Mouse (Mus musculus) thymus, adult 2 months (tissue): ENCODE results near the gene Arrdc5. TPM values are rescaled to one million over a fixed set of nuclear protein-coding genes. Genes with fewer than 3 reads are reported as not detected.

Experiments used
- DNase-seq: peaks from one replicate; pipeline ENCODE4 v3.0.0; 2021
- H3K27ac ChIP-seq: fragments of 200-500 bp; 2 replicates; pipeline ENCODE4 v1.5.1; 2012; ENCODE audit warnings: low read length, control low read depth; ENCODE audit not compliant: control insufficient read depth, insufficient read depth
- H3K27me3 ChIP-seq: fragments of 200-500 bp; 2 replicates; pipeline ENCODE4 v1.6.1; 2012; ENCODE audit warnings: mild to moderate bottlenecking, low read length, moderate library complexity, mixed read lengths; ENCODE audit not compliant: control insufficient read depth, insufficient read depth
- H3K36me3 ChIP-seq: fragments of 200-500 bp; 2 replicates; pipeline ENCODE4 v1.6.1; 2012; ENCODE audit warnings: mild to moderate bottlenecking, low read length, moderate library complexity; ENCODE audit not compliant: control insufficient read depth, insufficient read depth
- H3K4me1 ChIP-seq: fragments of 200-500 bp; replicated peaks from 2 replicates; pipeline ENCODE4 v1.6.1; 2012; ENCODE audit warnings: low read length; ENCODE audit not compliant: control insufficient read depth, insufficient read depth
- H3K4me3 ChIP-seq: fragments of 200-500 bp; 2 replicates; pipeline ENCODE4 v1.5.1; 2012; ENCODE audit warnings: mild to moderate bottlenecking, low read length, control low read depth, moderate library complexity; ENCODE audit not compliant: control insufficient read depth, insufficient read depth
- CTCF ChIP-seq: fragments of 200-500 bp; IDR thresholded peaks from 2 replicates; pipeline ENCODE4 v1.5.1; 2012; ENCODE audit warnings: mild to moderate bottlenecking, control low read depth, low read length, moderate library complexity, borderline replicate concordance; ENCODE audit not compliant: control insufficient read depth, poor library complexity, insufficient read depth; ENCODE audit errors: extremely low read depth
- POLR2A ChIP-seq: fragments of 200-500 bp; IDR thresholded peaks from 2 replicates; pipeline ENCODE4 v1.6.1; 2012; ENCODE audit warnings: mild to moderate bottlenecking, low read length, control low read depth, moderate library complexity; ENCODE audit not compliant: control insufficient read depth, poor library complexity, insufficient read depth; ENCODE audit errors: extremely low read depth
- WGBS: fragments of 180-500 bp; shearing (Covaris S2); methylation state at CpG from one replicate; pipeline ENCODE4 v1.1.7; 2018; 5-methylcytosine and 5-hydroxymethylcytosine counted together
- polyA plus RNA-seq: library from polyadenylated mRNA; depleted of rRNA; stranded (reverse); fragments of >200 nt; gene quantifications from 2 replicates; pipeline ENCODE4 v1.2.3, GENCODE M21; 2012; rRNA removed

Gene Arrdc5
- polyA plus RNA-seq = not detected in 2 replicates

DNA sequence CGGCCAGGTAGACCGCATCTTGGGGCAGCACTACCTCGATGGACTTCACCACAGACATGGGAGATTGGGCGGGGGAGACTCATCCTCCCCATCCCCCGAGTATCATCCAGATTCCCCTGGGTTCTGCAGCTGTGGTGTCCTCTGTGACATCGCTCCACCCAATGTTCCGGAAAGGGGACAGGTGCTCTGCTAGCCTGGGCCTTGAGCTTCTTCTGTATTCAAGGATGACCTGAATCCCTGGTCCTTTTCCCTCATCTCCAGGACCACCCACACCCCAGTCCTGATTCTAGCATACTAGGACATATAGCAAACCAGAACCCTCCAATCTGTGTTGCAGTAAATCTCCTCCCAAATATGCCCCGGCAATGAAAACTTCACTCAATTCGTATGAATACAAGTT is at the start of gene Arrdc5:
Gene Arrdc5, minus strand, starts transcription at position 101 of the 400 bp plus-strand sequence.
- no peak for DNase-seq

DNA sequence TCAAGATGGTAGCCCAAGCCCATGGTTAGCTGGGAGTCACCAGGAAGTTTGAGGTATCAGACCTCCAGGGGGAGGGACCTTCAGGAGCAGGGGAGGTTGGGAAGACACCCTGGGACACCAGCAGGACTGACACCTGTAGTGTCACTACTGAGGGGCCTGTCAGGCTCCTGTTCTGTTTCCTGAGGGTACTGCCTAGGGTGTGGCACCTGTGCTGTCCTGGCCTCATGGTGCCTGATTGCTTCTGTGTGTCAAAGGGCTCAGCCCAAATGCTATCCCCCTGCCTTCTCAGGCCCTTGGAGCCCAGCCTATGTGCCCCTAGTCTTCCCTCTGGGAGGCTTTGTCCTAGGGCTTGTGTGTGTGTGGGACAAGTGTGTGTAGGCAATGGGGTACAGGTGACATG is 48.5 kb upstream of the Arrdc5 start:
- H3K36me3 ChIP-seq = peaks cover 13% of the 10 kb centered on the region
- H3K27me3 ChIP-seq = no peaks in the 10 kb centered on the region
- H3K27ac ChIP-seq = no peak overlapping the region
- DNase-seq = no peak
- TF ChIP-seq POLR2A = no peak
- H3K4me1 ChIP-seq = no peaks in the 10 kb centered on the region
- no peak overlapping the region for H3K4me3 ChIP-seq

More for the DNA sequence above, at the start of gene Arrdc5:
- Histone ChIP-seq H3K36me3 (no peaks in the 10 kb centered on the region), H3K4me3 (no peak within 1 kb of the TSS), H3K27ac (no peak within 1 kb of the TSS), H3K4me1 (peaks cover 29% of the 10 kb centered on the region), H3K27me3 (no peaks in the 10 kb centered on the region)
- TF ChIP-seq POLR2A = no peak
- no peak for TF ChIP-seq CTCF
- WGBS = 94% methylated on average over 9 of the region's 9 CpGs

DNA sequence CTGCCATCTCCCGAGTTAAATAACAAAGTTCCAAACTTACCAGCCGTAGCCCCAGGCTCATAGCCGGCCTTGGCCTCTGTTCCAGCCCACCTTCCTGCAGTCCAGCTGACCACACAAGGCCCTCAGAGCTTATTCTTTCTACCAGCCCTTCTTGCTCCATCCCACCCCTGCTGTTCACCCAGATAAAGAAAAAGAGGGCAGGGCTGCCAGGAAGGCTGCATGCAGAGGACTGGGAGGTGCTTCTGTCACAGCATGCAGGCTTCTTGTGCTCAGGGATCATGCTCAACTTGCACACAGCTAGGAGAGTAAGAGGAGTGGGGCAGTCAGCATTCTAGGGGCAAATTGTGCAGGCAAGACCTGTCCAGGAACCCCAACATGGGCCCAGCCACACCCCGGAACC is 48.0 kb upstream of the Arrdc5 start:
- 97% methylated on average over 4 of the region's 4 CpGs for WGBS
- Histone ChIP-seq H3K4me1 (no peaks in the 10 kb centered on the region), H3K36me3 (peaks cover 9% of the 10 kb centered on the region), H3K27me3 (no peaks in the 10 kb centered on the region), H3K4me3 (no peak overlapping the region), H3K27ac (no peak overlapping the region)
- DNase-seq = no peak
- TF ChIP-seq POLR2A = no peak
- TF ChIP-seq CTCF = no peak

DNA sequence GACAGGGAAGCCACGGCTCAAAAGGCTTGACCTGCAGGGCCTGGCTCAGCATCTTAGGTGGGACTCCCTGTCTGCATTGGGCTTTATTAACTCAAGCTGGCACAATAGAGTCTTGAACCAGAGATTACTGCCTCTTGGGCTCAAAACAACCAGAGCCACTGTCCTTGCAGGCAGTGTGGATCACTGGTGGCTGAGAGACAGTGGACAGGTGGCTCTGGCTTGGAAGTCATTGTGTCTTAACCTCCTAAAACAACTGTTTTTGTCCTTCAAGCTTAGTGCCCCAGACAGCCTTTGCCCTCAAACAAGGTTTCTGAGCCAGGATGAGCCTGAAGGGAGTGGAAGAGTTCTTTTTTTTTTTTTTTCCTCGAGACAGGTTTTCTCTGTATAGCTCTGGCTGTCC is 45.3 kb upstream of the Arrdc5 start:
- Histone ChIP-seq H3K27ac (no peak overlapping the region), H3K27me3 (no peaks in the 10 kb centered on the region), H3K36me3 (no peaks in the 10 kb centered on the region), H3K4me1 (peaks cover 8% of the 10 kb centered on the region), H3K4me3 (no peak overlapping the region)
- no peak for DNase-seq
- WGBS = 85% methylated on average over 2 of the region's 2 CpGs
- TF ChIP-seq CTCF = no peak
- no peak for TF ChIP-seq POLR2A

DNA sequence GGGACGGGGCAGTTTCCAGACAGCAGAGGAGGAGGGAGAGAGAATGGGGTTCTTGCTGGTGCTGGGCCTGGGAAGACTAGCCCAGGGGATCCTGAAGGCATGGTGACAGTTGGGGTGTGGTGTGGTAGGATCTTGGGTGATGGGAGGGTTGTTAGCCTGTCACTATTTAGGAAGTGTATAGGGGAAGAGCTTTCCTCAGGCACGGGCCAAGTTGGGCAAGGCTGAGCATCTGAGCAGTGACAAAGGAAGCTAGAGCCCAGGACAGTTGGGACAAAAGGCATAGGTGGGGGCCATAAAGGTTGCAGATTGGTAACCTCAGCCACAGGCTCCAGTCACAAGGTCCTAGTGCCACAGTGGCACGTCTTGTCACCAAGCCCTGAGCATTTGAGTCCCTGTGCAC is 43.4 kb upstream of the Arrdc5 start:
- Histone ChIP-seq H3K36me3 (no peaks in the 10 kb centered on the region), H3K4me1 (peaks cover 8% of the 10 kb centered on the region), H3K4me3 (no peak overlapping the region), H3K27ac (no peak overlapping the region), H3K27me3 (no peaks in the 10 kb centered on the region)
- no peak for DNase-seq
- TF ChIP-seq POLR2A (no peak), CTCF (no peak)
- 83% methylated on average over 3 of the region's 3 CpGs for WGBS

DNA sequence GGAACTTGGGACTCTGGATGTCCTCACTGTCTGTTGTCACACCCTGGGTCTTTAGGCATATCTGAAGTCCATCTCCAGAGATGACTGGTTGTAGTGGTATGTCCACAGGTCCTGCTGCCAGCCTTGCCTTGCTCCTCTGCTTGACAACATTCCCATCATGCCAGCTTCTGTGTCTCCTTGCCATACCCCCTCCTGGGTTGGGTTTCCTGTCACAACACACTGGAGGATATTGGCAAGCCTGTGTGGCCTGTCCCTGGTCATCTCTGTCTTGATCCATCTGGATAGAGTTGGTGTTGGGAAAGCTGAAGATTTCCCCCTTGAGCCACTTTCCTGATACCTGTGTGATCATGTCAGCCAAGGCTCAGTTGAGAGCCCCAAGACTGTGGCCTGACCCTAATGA is 40.6 kb upstream of the Arrdc5 start:
- DNase-seq = no peak
- Histone ChIP-seq H3K4me1 (peaks cover 11% of the 10 kb centered on the region), H3K36me3 (no peaks in the 10 kb centered on the region), H3K4me3 (no peak overlapping the region), H3K27ac (no peak overlapping the region), H3K27me3 (no peaks in the 10 kb centered on the region)
- TF ChIP-seq CTCF (no peak), POLR2A (no peak)

DNA sequence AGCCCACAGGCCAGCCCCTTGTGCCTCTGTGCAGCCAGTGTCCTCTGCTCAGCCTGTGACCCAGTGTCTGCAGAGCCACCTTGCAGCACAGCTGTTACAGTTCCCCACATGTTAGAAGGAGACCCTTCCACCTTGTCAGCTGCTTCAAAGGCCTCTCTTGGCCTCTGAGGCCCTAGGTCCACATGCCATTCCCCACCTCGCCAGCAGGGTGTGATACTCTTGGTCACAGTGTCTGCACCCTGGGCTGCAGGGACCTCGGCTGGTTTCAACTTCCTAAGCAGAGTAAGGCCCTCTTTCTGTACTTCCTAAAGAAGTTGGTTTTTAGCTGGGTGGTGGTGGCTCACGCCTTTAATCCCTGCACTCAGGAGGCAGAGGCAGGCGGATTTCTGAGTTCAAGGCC is 38.8 kb upstream of the Arrdc5 start:
- peak; percentile 73 for DNase-seq
- 59% methylated on average over 4 of the region's 4 CpGs for WGBS

More for the DNA sequence above, 38.8 kb upstream of the Arrdc5 start:
- Histone ChIP-seq H3K27me3 (no peaks in the 10 kb centered on the region), H3K4me1 (peaks cover 11% of the 10 kb centered on the region), H3K27ac (no peak overlapping the region), H3K36me3 (no peaks in the 10 kb centered on the region), H3K4me3 (no peak overlapping the region)
- TF ChIP-seq CTCF (peak; percentile 72; the same call in 1 of the 2 replicates), POLR2A (no peak)
